Mouse (Mus musculus) olfactory bulb, adult 2 months (tissue): ENCODE measurements at regions not wholly inside any gene's neighbourhood (a gene's known extent, or its start where the extent isn't known, plus 50 kb on each side); places are given as distances from the start of the nearest gene placed in this dataset.

ENCODE experiments used
- CTCF ChIP-seq: fragments of 200-500 bp; IDR thresholded peaks from 2 replicates; pipeline ENCODE4 v1.5.1; 2012; ENCODE audit warnings: low read depth, mild to moderate bottlenecking, low read length, moderate library complexity; ENCODE audit not compliant: insufficient read depth
- POLR2A ChIP-seq: fragments of 200-500 bp; IDR thresholded peaks from 2 replicates; pipeline ENCODE4 v1.6.1; 2012; ENCODE audit warnings: mild to moderate bottlenecking, low read depth, low read length, moderate library complexity; ENCODE audit not compliant: insufficient read depth

DNA sequence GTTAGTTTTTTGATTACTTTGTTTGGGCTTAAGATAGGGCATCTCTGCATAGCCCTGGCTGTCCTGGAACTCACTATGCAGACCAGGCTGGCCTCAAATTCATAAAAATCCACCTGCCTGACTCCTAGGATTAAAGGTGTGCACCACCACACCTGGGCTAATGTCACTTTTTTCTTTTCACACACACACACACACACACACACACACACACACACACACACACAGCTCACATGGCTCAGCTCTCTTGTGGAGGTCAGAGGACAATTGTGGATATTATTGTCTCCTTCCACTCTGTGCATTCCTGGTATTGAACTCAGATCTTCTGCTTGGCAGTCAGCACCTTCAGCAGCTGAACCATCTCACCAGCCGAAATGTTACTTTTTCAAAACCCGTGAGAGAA, 110.5 kb upstream of the Egln3 start:
- TF ChIP-seq CTCF (no peak), POLR2A (no peak)
